In the genomic region with DNA sequence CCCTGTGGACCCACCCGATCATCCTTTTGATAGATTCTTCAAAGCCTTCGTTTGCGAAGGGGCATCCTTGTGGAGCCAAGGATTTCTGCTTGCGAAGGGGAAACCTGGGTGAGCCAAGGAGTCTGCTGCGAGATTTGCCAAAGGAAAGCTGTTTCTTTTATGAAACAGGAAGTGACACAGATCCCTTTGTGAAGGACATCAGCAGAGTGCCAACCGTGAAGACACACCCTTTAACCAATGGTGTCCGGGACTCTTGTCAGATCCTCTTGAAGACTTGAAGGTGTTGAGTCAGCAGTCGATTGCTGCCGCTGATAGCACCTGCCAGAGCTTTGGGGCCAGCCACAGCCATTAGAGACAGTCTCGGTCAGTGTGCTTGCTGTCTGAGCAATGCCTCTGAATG, we compare ENCODE assay signal across 28 mouse cellular contexts. TPM values are rescaled to one million over a fixed set of nuclear protein-coding genes. Genes with fewer than 3 reads are reported as not detected.
DNase-seq lines count a peak whose midpoint lies in the region; ATAC-seq and TF ChIP-seq lines count a peak whose summit lies in the region.
"Had no signal": no experiment of that assay in that cellular context is flagged by ENCODE, and none has a peak within 500 bp of the region (broad histone marks: within the 10 kb centered on the region; RNA-seq: fewer than 3 reads in every experiment).

No protein-coding gene starts in this region.

- DNase-seq in lung, postnatal 0 days (ENCODE audit: low spot score), result peak; percentile 57
- DNase-seq in lung, postnatal 36 days, result no peak
- DNase-seq in CH12.LX (ENCODE audit: extremely low read depth), result no peak
- DNase-seq in natural killer cell, adult 2 months (ENCODE audit: low spot score in 2 of 2), result peak; percentile 5 to 12
- DNase-seq in layer of hippocampus, adult 2 months (ENCODE audit: low spot score in 2 of 2), result no peak
- DNase-seq in ovary, adult 18-20 months (ENCODE audit: low spot score), result no peak
- DNase-seq: adrenal gland, postnatal 10 days; adrenal gland, postnatal 36 days; cerebellum, adult 18-20 months; cerebellum, adult 9-11 months; cerebellum, postnatal 25 days; forebrain, postnatal 0 days; gastrocnemius, adult 2 months; gastrocnemius, postnatal 14 days; heart, adult 18-20 months; heart, postnatal 10 days; heart, postnatal 4 days had no signal

- H3K4me3 ChIP-seq in lung, postnatal 0 days (ENCODE audit: low read depth, low read length), result no peak overlapping the region
- no peak overlapping the region for H3K4me3 ChIP-seq in CH12.LX (replicated peaks in 1 of 3; ENCODE audit: low read depth in 2 of 3, low read length in 2 of 3, poor library complexity in 1 of 3)
- H3K4me3 ChIP-seq in layer of hippocampus, adult 2 months, result no peak overlapping the region
- H3K4me3 ChIP-seq: forebrain, embryonic 10.5 days; gastrocnemius, adult 2 months; heart, embryonic 12.5 days; heart, embryonic 15.5 days had no signal

- dilution Hi-C loops in CH12.LX (cut with MboI; ENCODE audit: extremely low pct_ligation_motif_present, extremely low pct_unique_long_range_greater_than_20kb, low sequenced_read_pairs), result no loop called here

- TF ChIP-seq RAD21 in CH12.LX (IDR thresholded peaks at IDR 0.05; ENCODE audit: low read depth, low read length), result no peak

- peak; percentile 78 for TF ChIP-seq EP300 in lung, postnatal 0 days (IDR thresholded peaks at IDR 0.05)
- no peak for TF ChIP-seq EP300 in CH12.LX (IDR thresholded peaks at IDR 0.05; ENCODE audit: low read length)

- in situ Hi-C loops in CH12.LX (cut with MboI; ENCODE audit: low pct_ligation_motif_present, low pct_unique_long_range_greater_than_20kb, low sequenced_read_pairs), result no loop called here

- ATAC-seq in lung, postnatal 0 days, result peak; percentile 55
- peak; percentile 83 for ATAC-seq in granulocyte monocyte progenitor cell, adult 5-6 weeks (replicated peaks; ENCODE audit: poor library complexity, severe bottlenecking)
- ATAC-seq: CD4-positive, CD25-positive, alpha-beta regulatory T cell, adult 4 months; forebrain, embryonic 14.5 days; forebrain, postnatal 0 days; hindbrain, postnatal 0 days; inflammation-experienced regulatory T-cells, adult 6 months; Patski had no signal

- H3K9me3 ChIP-seq in lung, postnatal 0 days (ENCODE audit: low read length), result no peaks in the 10 kb centered on the region
- H3K9me3 ChIP-seq in CH12.LX (replicated peaks; ENCODE audit: low read length), result peaks cover 9% of the 10 kb centered on the region
- H3K9me3 ChIP-seq: forebrain, embryonic 10.5 days; heart, embryonic 12.5 days; heart, embryonic 15.5 days had no signal

- no peaks in the 10 kb centered on the region for H3K79me2 ChIP-seq in CH12.LX (replicated peaks; ENCODE audit: control insufficient read depth, extremely low read depth, insufficient read depth, poor library complexity, severe bottlenecking)

- no peak overlapping the region for H3K9ac ChIP-seq in lung, postnatal 0 days (replicated peaks; ENCODE audit: low read depth)
- no peak overlapping the region for H3K9ac ChIP-seq in CH12.LX (ENCODE audit: insufficient read depth, low read depth)
- H3K9ac ChIP-seq: forebrain, postnatal 0 days; heart, embryonic 12.5 days; heart, embryonic 15.5 days; hindbrain, embryonic 14.5 days had no signal

- H3K27me3 ChIP-seq in lung, postnatal 0 days (replicated peaks; ENCODE audit: insufficient read depth, low read length), result no peaks in the 10 kb centered on the region
- no peaks in the 10 kb centered on the region for H3K27me3 ChIP-seq in CH12.LX (replicated peaks)
- H3K27me3 ChIP-seq: heart, embryonic 12.5 days; heart, embryonic 15.5 days; Patski had no signal

- TF ChIP-seq POLR2A in CH12.LX (IDR thresholded peaks at IDR 0.05; ENCODE audit: low read depth, low read length), result no peak

- no peak for TF ChIP-seq CTCF in lung, postnatal 0 days (IDR thresholded peaks at IDR 0.05)
- TF ChIP-seq CTCF in CH12.LX (conservative IDR thresholded peaks at IDR 0.05 in 1 of 2, IDR thresholded peaks at IDR 0.05 in 1 of 2; ENCODE audit: low read depth in 2 of 2, low read length in 2 of 2), result no peak
- TF ChIP-seq CTCF in layer of hippocampus, adult 2 months (conservative IDR thresholded peaks at IDR 0.05), result no peak

- no peak overlapping the region for H3K27ac ChIP-seq in lung, postnatal 0 days (ENCODE audit: low read length)
- H3K27ac ChIP-seq in CH12.LX (ENCODE audit: insufficient read depth, low read depth), result no peak overlapping the region
- no peak overlapping the region for H3K27ac ChIP-seq in layer of hippocampus, adult 2 months
- H3K27ac ChIP-seq: forebrain, embryonic 10.5 days; gastrocnemius, adult 2 months; heart, embryonic 15.5 days; hindbrain, embryonic 14.5 days; hindbrain, postnatal 0 days had no signal

- H3K4me2 ChIP-seq in lung, postnatal 0 days (replicated peaks; ENCODE audit: low read depth, low read length), result no peak overlapping the region
- no peak overlapping the region for H3K4me2 ChIP-seq in CH12.LX (ENCODE audit: insufficient read depth, low read depth, poor library complexity, severe bottlenecking)
- H3K4me2 ChIP-seq: heart, embryonic 12.5 days; heart, embryonic 15.5 days; hindbrain, embryonic 14.5 days had no signal

- H3K36me3 ChIP-seq in lung, postnatal 0 days (ENCODE audit: insufficient read depth, low read length), result no peaks in the 10 kb centered on the region
- H3K36me3 ChIP-seq in CH12.LX (replicated peaks in 1 of 2; ENCODE audit: control insufficient read depth in 1 of 2, insufficient read depth in 1 of 2, low read length in 1 of 2), result no peaks in the 10 kb centered on the region
- H3K36me3 ChIP-seq: forebrain, embryonic 10.5 days; heart, embryonic 12.5 days; heart, embryonic 15.5 days had no signal

- 44% methylated on average over 10 of the region's 10 CpGs for WGBS in lung, postnatal 0 days

- peaks cover 8% of the 10 kb centered on the region; the same call in 1 of the 2 replicates for H3K4me1 ChIP-seq in lung, postnatal 0 days (ENCODE audit: insufficient read depth, low read depth, low read length)
- peaks cover 3 to 43% of the 10 kb centered on the region in 2 experiments; a peak in 3 of 4 replicates for H3K4me1 ChIP-seq in CH12.LX (ENCODE audit: control insufficient read depth in 1 of 2, insufficient read depth in 2 of 2)

TF ChIP-seq in CH12.LX, 34 proteins besides CTCF, POLR2A, EP300 and RAD21:
- 0 out of 2 replicates have a peak, but pooled peaks have one; percentile 43 for TF ChIP-seq MAFK (IDR thresholded peaks at IDR 0.05; ENCODE audit: insufficient replicate concordance, low read length)
- no peak for TF ChIP-seq MEF2A (IDR thresholded peaks at IDR 0.05; ENCODE audit: borderline replicate concordance, low read depth, low read length)

RNA-seq across cellular contexts. Expression of gene Aldh1b1, which starts 49.4 kb away (rescaled TPM):
- 3.7 and 5.5 TPM in 2 replicates for polyA plus RNA-seq in lung, postnatal 0 days (2015; fragmentation: Nextera tagmentation; extraction: Ambion mirVana)
- total RNA-seq in CH12.LX (2012; rRNA removed) (4.6 and 4.9 TPM in 2 replicates), CH12.LX (2014; rRNA removed) (6.7 and 8.3 TPM in 2 replicates)
- 6.4 and 7.1 TPM in 2 replicates for polyA plus RNA-seq in CH12.LX (2012; ENCODE audit: insufficient read length, low read depth)
- 15.1 and 16.2 TPM in 2 replicates for total RNA-seq in granulocyte monocyte progenitor cell, adult 5-6 weeks (2014; fragmentation: Nextera tagmentation)
- 45.3 and 54.8 TPM in 2 replicates for total RNA-seq in granulocyte monocyte progenitor cell, adult 5-6 weeks (2017)
- 1 to 10 TPM; 8.7 to 9.7 TPM for total RNA-seq in layer of hippocampus, adult 2 months (2021)
- polyA plus RNA-seq: C2C12 had no signal

Comparison
In these comparisons a context has a peak if more than half of its experiments do, and no peak if none do; other contexts are left out.
1. DNase-seq: peak in lung, postnatal 0 days (single experiment) and natural killer cell, adult 2 months (2 of 2); none in lung, postnatal 36 days (single experiment), CH12.LX (single experiment), layer of hippocampus, adult 2 months (0 of 2) and ovary, adult 18-20 months (single experiment).